Mouse (Mus musculus): ENCODE results near the gene Npy2r. TPM values are rescaled to one million over a fixed set of nuclear protein-coding genes. Genes with fewer than 3 reads are reported as not detected.

Gene Npy2r
- total RNA-seq (2021): 1 to 10 TPM; 7.5 to 8.5 TPM
- long read RNA-seq, experiment 1, partial matches to known transcripts: 0 of 3 reads
- long read RNA-seq, experiment 1, other reads (novel, unspliced or antisense): 0 of 3 reads
- long read RNA-seq, experiment 2, transcript Npy2r-204 (2 exons, 1,689 nt): major isoform, 6 of 14 reads
- long read RNA-seq, experiment 2, partial matches to known transcripts: 0 of 14 reads
- long read RNA-seq, experiment 2, other reads (novel, unspliced or antisense): 5 of 14 reads

DNA sequence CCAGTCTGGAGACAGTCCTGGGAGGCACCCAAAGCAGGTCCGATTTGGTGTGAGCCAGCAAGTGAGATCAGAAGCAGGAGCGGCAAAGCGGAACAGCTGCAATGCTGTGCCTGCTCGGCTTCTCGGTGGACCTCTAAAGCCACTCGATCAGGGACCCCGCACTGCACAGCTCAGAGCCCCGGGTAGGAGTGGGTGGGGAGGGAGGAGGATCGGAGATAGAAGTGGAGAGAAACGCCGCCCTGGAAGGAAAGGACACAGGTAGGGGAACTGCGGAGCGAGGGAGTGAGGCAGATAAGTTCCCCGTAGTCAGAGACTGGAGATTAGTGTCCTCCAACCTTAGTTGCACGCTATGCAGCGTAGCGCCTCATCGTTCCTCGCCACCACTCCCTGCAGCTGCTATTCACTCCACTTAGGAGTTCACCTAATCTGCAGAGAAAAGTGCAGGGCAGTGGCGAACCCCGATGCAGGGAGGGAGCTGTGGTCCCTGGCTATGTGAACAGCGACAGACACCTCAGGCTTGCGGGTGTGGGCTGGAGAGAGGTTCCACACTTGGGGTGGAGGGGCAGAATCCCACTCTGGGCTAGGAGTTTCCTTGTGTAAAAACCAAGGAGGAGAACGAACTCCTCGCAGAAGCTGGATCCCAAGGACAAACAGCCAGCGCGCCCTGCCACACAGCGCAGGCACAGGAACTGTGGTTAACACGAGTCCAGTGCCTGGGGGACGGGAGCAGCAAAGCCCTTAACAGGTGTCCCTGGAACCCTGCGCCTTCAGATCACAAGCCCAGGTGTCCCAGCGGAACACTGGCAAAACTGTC lies at the start of gene Npy2r:
Gene Npy2r (minus strand): TSS at position 177 of the 814 bp plus-strand sequence.
- peak in 1 of 2 experiments; percentile 10 for DNase-seq (ENCODE audit: low spot score in 2 of 2)

DNA sequence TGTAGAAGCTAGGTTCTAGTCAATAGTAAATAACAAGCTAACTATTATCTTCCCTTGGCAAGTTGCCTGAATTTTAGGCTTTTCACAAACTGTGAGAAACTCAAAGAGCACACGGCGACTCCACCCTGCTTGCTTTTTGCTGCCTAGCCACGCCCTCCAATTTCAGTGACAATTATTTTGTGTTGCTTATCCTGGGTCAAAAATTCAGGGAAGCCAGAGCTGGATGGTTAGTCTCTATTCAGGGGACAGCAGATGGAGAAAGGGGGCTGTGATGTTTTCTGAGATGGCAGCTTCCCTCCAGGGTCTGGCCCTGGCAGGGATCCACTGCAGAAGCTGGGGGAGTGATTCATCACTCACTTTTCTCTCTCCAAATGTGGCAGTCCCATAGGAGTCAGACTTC lies 9.9 kb upstream of the Npy2r start:
- DNase-seq (ENCODE audit: low spot score in 2 of 2): no peak

DNA sequence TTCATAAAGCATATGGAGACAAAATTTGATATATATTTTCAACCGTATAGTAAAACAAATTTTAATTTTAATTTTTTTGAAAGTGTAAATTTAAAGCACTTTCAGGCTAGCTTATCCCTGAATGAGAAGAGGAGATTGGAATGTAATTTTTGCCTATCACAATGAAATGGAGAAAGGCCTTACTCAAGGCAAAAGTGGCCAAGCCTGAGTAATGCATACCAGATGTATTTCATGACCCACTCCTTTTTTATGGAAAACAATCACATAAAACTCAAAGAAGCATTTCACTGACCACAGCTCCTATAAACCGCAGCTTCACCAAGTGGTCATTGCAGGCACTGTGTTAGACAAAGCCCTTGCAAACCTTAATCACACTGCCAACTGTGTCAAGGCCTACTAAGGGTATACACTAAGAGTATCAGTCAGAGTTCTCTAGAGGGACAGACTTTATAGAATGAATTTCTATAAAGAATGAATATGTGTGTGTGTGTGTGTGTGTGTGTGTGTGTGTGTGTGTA lies 8.5 kb upstream of the Npy2r start:
- no peak for DNase-seq (ENCODE audit: low spot score in 2 of 2)

DNA sequence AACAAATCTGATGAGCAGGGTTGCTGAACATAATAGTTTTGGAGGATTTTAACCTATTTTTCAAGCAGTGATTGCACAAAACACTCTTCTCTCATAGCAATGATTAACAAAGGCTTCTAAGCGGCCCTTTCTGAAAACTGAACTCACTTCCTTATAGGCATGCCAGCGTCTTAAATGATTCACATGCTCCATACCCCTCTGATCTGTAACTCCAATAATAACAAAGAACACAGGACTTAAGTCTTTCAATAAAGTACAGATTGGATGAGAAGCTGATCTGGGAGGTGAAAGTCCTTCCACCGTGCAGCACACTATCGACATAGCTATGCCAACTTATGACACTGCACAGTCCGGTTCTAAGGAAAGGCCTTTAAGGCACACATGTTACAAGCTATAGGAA lies 2.0 kb upstream of the Npy2r start:
- DNase-seq (ENCODE audit: low spot score in 2 of 2): no peak

DNA sequence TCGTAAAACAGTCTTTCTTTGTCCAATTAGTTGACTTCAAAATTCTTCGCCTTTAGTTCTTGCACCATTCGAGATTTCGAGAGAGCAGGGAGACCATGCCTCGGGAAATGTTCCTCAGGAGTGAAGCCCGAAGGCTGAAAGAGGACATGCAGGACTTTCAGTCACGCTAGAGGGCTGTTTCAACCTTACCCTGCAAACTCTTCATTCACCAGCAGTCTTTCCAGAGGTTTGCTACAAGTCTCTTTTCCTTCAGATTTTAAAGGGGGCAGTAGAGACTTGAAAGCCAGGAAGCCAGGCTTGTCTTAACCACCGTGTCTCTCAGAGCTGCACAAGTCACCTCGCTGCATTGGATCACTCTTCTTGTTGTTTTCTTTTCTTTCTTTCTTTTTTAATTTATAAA lies 869 bp upstream of the Npy2r start:
- DNase-seq (ENCODE audit: low spot score in 2 of 2): no peak

DNA sequence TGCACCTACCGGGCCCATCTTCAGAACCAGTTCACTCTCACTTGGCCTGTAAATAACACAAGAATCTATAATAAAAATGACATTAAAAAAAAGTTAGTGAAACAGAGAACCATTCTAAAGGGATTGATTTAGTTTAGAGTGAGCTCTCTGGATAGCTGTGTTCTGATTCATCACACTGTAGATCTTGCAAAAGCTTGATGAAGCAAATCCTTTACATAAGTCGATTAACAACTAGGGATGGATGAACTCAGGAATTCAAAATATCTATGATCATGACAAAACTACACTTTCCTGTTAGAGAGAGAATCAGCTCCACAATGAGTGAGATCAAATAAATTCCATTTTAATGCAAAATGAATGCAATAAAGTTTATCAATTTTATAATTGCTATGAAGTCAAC lies 6.4 kb downstream of the Npy2r start:
- no peak for DNase-seq (ENCODE audit: low spot score in 2 of 2)

DNA sequence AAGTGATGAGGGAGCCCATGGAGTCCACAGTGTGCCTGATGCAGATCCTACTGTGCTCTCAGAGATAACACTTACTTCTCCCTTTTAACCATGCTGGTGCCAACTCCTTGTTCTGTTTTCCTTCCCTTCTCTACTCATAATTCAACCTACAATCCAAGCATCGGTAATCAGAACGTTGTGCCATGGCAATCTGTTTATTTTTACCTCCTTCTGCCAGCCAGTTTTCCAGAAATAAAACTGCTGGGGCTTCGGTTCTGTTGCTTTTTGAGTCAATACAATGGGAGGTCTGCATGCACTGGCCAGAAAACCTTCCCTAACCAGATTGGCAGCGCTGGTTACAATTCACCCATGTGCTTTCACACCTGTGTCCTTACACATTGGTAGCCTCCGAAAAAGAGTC lies 7.9 kb downstream of the Npy2r start:
- no peak for DNase-seq (ENCODE audit: low spot score in 2 of 2)

DNA sequence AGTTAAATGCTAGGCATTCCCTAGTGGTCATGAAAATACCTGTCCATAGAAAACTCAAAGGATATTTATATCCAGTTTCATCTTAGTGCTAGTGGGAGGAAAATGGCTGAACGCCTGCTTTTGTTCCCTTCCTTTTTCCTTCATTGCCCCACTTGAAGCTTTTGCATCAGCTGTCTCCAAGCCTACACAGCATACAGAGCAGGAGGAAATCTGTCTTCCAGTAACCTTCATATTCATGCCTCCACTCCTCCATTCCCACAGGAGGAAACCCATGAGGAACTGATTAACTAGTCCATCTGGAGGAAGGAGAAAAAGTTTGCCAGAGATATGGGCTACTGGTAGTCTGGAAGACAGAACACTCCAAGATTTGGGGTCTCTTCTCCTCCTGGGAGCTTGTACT lies 23.1 kb downstream of the Npy2r start:
- DNase-seq (ENCODE audit: low spot score in 2 of 2): no peak

DNA sequence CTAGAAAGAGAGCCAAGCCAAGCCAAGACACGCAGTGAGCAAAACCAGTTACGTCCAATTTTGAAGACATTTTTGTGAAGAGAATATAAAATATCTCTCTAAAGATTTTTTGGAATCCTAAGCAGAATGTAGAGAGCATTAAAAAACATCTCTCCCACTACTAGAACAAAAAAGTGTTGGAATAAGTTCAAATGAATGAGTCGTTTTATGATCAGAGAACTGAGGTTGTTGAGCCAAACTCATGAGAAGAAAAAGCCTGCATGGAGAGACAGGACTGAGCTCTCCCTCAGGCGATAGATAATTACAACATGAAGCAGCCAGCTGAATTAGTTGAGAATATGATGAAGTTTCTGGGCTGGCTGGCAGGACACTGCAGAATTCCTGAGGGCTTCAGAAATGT lies 49.9 kb downstream of the Npy2r start:
- DNase-seq (ENCODE audit: low spot score in 2 of 2): no peak

Other genes with a start within 250 kb of the Npy2r start
- gene Map9, start 190.0 kb downstream of the Npy2r start, total RNA-seq (2021): 1 to 10 TPM; 8.6 to 9.5 TPM

Data from adrenal gland, postnatal 4 days (tissue).